In genomic region chr1:182908050-182909036, GRCm38 (mm10) we compare ENCODE assay signal across 8 mouse cellular contexts. TPM values are rescaled to one million over a fixed set of nuclear protein-coding genes. Genes with fewer than 3 reads are reported as not detected.
DNase-seq lines count a peak whose midpoint lies in the region; ATAC-seq lines count a peak whose summit lies in the region.

No protein-coding gene starts in this region.

- DNase-seq in adrenal gland, adult (ENCODE audit: inconsistent age in 2 of 2, low spot score in 1 of 2): peak; percentile 97 to 99
- DNase-seq in embryo, embryonic 10 days (ENCODE audit: low spot score): peak; percentile 92
- peak; percentile 88 for DNase-seq in gastrocnemius, postnatal 10 days
- DNase-seq in left cerebral cortex, adult 18-20 months (ENCODE audit: low spot score in 2 of 2): peak; percentile 91 to 93
- peak; percentile 94 for DNase-seq in lung, postnatal 25 days (ENCODE audit: low spot score)
- DNase-seq in retina, adult 2 months (ENCODE audit: low read depth, low spot score): peak; percentile 41
- peak; percentile 85 to 93 for DNase-seq in urinary bladder, postnatal 4 days (ENCODE audit: low spot score in 2 of 2)

- H3K4me3 ChIP-seq in hindbrain, embryonic 16.5 days (ENCODE audit: low read length): no peak overlapping the region

- no peaks in the 10 kb centered on the region for H3K36me3 ChIP-seq in hindbrain, embryonic 16.5 days (ENCODE audit: control insufficient read depth, insufficient read depth, low read length)

- peak; percentile 80 for ATAC-seq in hindbrain, embryonic 16.5 days

- H3K27ac ChIP-seq in hindbrain, embryonic 16.5 days (ENCODE audit: low read depth, low read length): no peak overlapping the region

- peaks cover 3% of the 10 kb centered on the region for H3K4me1 ChIP-seq in hindbrain, embryonic 16.5 days (ENCODE audit: control insufficient read depth, insufficient read depth, low read depth, low read length)

- peaks cover 2% of the 10 kb centered on the region for H3K9me3 ChIP-seq in hindbrain, embryonic 16.5 days (ENCODE audit: control insufficient read depth, low read length)

- no peak overlapping the region for H3K9ac ChIP-seq in hindbrain, embryonic 16.5 days (ENCODE audit: low read depth, low read length)

- H3K27me3 ChIP-seq in hindbrain, embryonic 16.5 days (replicated peaks; ENCODE audit: control insufficient read depth, insufficient read depth, low read length): no peaks in the 10 kb centered on the region

- 17% methylated on average over 14 of the region's 14 CpGs for WGBS in hindbrain, embryonic 16.5 days

- H3K4me2 ChIP-seq in hindbrain, embryonic 16.5 days (ENCODE audit: low read length): no peak overlapping the region

RNA-seq across cellular contexts. Expression of gene Tlr5, which starts 46.2 kb away (rescaled TPM):
- total RNA-seq in gastrocnemius, postnatal 10 days (2021): 1 to 10 TPM; 2.0 to 2.1 TPM
- 0.19 and 0.60 TPM in 2 replicates for polyA plus RNA-seq in hindbrain, embryonic 16.5 days (2015; fragmentation: Nextera tagmentation; extraction: Ambion mirVana)
- total RNA-seq in left cerebral cortex, adult 18-20 months (2021): under 1 TPM; 0.28 to 0.30 TPM

Comparison
In these comparisons a context has a peak if more than half of its experiments do, and no peak if none do; other contexts are left out.
1. DNase-seq: peak in every context shown above with its lines; median percentile 98 in adrenal gland, adult; 94 in lung, postnatal 25 days; 92 in embryo, embryonic 10 days; 92 in left cerebral cortex, adult 18-20 months; 89 in urinary bladder, postnatal 4 days; 88 in gastrocnemius, postnatal 10 days; 41 in retina, adult 2 months.